Mouse (Mus musculus): ENCODE data around the gene Ugt1a8.

GRCm38 (mm10) chr1:88248658-88249057, 161.0 kb downstream of the Ugt1a8 start:
- TF ChIP-seq E2F4 (IDR thresholded peaks at IDR 0.05; ENCODE audit: borderline replicate concordance, low read depth, low read length) (no peak), POLR2A (IDR thresholded peaks at IDR 0.05; ENCODE audit: control insufficient read depth in 1 of 2, insufficient read depth in 1 of 2, low read depth in 1 of 2, low read length in 2 of 2, poor library complexity in 1 of 2) (no peak), CTCF (IDR thresholded peaks at IDR 0.05 in 2 of 3, conservative IDR thresholded peaks at IDR 0.05 in 1 of 3; ENCODE audit: control insufficient read depth in 1 of 3, insufficient read depth in 1 of 3, low read depth in 2 of 3, low read length in 3 of 3, poor library complexity in 1 of 3, severe bottlenecking in 1 of 3) (no peak), MAX (IDR thresholded peaks at IDR 0.05; ENCODE audit: low read length) (no peak), ZKSCAN1 (IDR thresholded peaks at IDR 0.05; ENCODE audit: low read depth, low read length) (no peak), MYC (IDR thresholded peaks at IDR 0.05; ENCODE audit: low read depth, low read length) (no peak), MAZ (IDR thresholded peaks at IDR 0.05; ENCODE audit: low read depth, low read length) (no peak), MEF2A (IDR thresholded peaks at IDR 0.05; ENCODE audit: extremely low read depth, insufficient replicate concordance, low read depth, low read length, poor library complexity, severe bottlenecking) (no peak), GATA1 (IDR thresholded peaks at IDR 0.05; ENCODE audit: low read depth, low read length) (no peak), EP300 (IDR thresholded peaks at IDR 0.05; ENCODE audit: low read depth in 1 of 2, low read length in 2 of 2) (no peak), TCF12 (IDR thresholded peaks at IDR 0.05; ENCODE audit: low read depth, low read length) (no peak)

Measured in MEL (cell line).